ENCODE assay signal across 8 mouse cellular contexts in the genomic region with DNA sequence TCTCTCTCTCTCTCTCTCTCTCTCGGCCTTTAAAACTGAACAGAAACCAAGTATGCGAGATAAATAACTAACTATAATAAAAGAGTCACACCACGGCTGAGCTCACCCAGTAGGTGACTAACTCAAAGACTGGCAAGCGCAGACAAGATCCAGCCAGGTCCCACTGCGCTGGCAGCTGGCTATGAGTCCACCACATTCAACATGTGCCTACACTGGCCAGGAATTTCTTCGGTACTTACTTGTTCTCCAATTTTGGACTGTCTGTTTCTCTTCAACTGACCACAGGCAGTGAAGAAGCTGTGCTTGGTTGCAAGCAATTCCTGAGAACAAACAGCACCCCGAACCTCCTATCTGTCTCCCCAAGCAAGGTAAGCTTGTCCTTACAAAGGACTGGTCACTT. TPM values are rescaled to one million over a fixed set of nuclear protein-coding genes. Genes with fewer than 3 reads are reported as not detected.
A peak's percentile ranks its signal among the peaks of the same experiment; 100 is the strongest.
DNase-seq lines count a peak whose midpoint lies in the region; ATAC-seq lines count a peak whose summit lies in the region.

No protein-coding gene starts in this region.

- H3K27ac ChIP-seq in neural tube, embryonic 11.5 days (ENCODE audit: low read depth, low read length) = no peak overlapping the region
- peak overlapping the region; percentile 48; the same call in 1 of the 2 replicates for H3K27ac ChIP-seq in forebrain, embryonic 12.5 days
- peak overlapping the region; percentile 71 for H3K27ac ChIP-seq in intestine, embryonic 16.5 days (ENCODE audit: low read length)
- H3K27ac ChIP-seq in midbrain, embryonic 10.5 days (replicated peaks) = no peak overlapping the region

- 76% methylated on average over 7 of the region's 7 CpGs for WGBS in neural tube, embryonic 11.5 days
- WGBS in forebrain, embryonic 12.5 days = 70% methylated on average over 7 of the region's 7 CpGs
- WGBS in intestine, embryonic 16.5 days = 34% methylated on average over 7 of the region's 7 CpGs
- WGBS in midbrain, embryonic 10.5 days = 84% methylated on average over 7 of the region's 7 CpGs

- no peaks in the 10 kb centered on the region for H3K27me3 ChIP-seq in neural tube, embryonic 11.5 days (ENCODE audit: control insufficient read depth, insufficient read depth, low read length)
- H3K27me3 ChIP-seq in forebrain, embryonic 12.5 days = no peaks in the 10 kb centered on the region
- no peaks in the 10 kb centered on the region for H3K27me3 ChIP-seq in intestine, embryonic 16.5 days (replicated peaks; ENCODE audit: control insufficient read depth, insufficient read depth, low read length)
- H3K27me3 ChIP-seq in midbrain, embryonic 10.5 days (ENCODE audit: low read depth, poor library complexity, severe bottlenecking) = no peaks in the 10 kb centered on the region

- peak overlapping the region; percentile 73 for H3K9ac ChIP-seq in neural tube, embryonic 11.5 days (ENCODE audit: low read length)
- H3K9ac ChIP-seq in forebrain, embryonic 12.5 days = peak overlapping the region; percentile 96
- H3K9ac ChIP-seq in intestine, embryonic 16.5 days (ENCODE audit: low read depth, low read length) = peak overlapping the region; percentile 93

- no peak for DNase-seq in neural tube, embryonic 11.5 days (ENCODE audit: low spot score)
- no peak for DNase-seq in neural tube, embryonic 10.5 days (ENCODE audit: extremely low spot score, low spot score)
- no peak for DNase-seq in midbrain, embryonic 10.5 days (ENCODE audit: low spot score)
- DNase-seq in left cerebral cortex, adult 9 months (ENCODE audit: low spot score in 2 of 2) = no peak
- no peak for DNase-seq in spleen, postnatal 10 days (ENCODE audit: low spot score in 2 of 2)
- no peak for DNase-seq in ovary, adult 18-20 months (ENCODE audit: low spot score)

- H3K36me3 ChIP-seq in neural tube, embryonic 11.5 days (ENCODE audit: control insufficient read depth, insufficient read depth, low read length) = peaks cover 12% of the 10 kb centered on the region; the same call in 1 of the 2 replicates
- H3K36me3 ChIP-seq in forebrain, embryonic 12.5 days (replicated peaks) = peaks cover 36% of the 10 kb centered on the region
- H3K36me3 ChIP-seq in intestine, embryonic 16.5 days (ENCODE audit: control insufficient read depth, insufficient read depth, low read length) = peaks cover 5% of the 10 kb centered on the region; the same call in 1 of the 2 replicates
- H3K36me3 ChIP-seq in midbrain, embryonic 10.5 days = peaks cover 48% of the 10 kb centered on the region

- H3K4me3 ChIP-seq in neural tube, embryonic 11.5 days (ENCODE audit: low read depth, low read length) = peak overlapping the region; percentile 95
- peak overlapping the region; percentile 92 for H3K4me3 ChIP-seq in forebrain, embryonic 12.5 days (replicated peaks)
- peak overlapping the region; percentile 93 for H3K4me3 ChIP-seq in intestine, embryonic 16.5 days (ENCODE audit: low read length)
- H3K4me3 ChIP-seq in midbrain, embryonic 10.5 days = peak overlapping the region; percentile 95

- ATAC-seq in neural tube, embryonic 11.5 days (ENCODE audit: insufficient read depth, low FRiP score, low TSS enrichment) = no peak
- ATAC-seq in forebrain, embryonic 12.5 days (ENCODE audit: low FRiP score) = no peak
- no peak for ATAC-seq in intestine, embryonic 16.5 days

- peaks cover 16% of the 10 kb centered on the region; the same call in 1 of the 2 replicates for H3K4me1 ChIP-seq in neural tube, embryonic 11.5 days (ENCODE audit: control insufficient read depth, insufficient read depth, low read length)
- H3K4me1 ChIP-seq in forebrain, embryonic 12.5 days = peaks cover 30% of the 10 kb centered on the region
- H3K4me1 ChIP-seq in intestine, embryonic 16.5 days (ENCODE audit: control insufficient read depth, insufficient read depth, low read length) = peaks cover 25% of the 10 kb centered on the region
- peaks cover 36% of the 10 kb centered on the region for H3K4me1 ChIP-seq in midbrain, embryonic 10.5 days

- peak overlapping the region; percentile 80 for H3K4me2 ChIP-seq in neural tube, embryonic 11.5 days (ENCODE audit: low read depth)
- H3K4me2 ChIP-seq in forebrain, embryonic 12.5 days = peak overlapping the region; percentile 80
- H3K4me2 ChIP-seq in intestine, embryonic 16.5 days (ENCODE audit: low read depth, low read length) = peak overlapping the region; percentile 88

- H3K9me3 ChIP-seq in neural tube, embryonic 11.5 days (ENCODE audit: control insufficient read depth, low read length) = no peaks in the 10 kb centered on the region
- no peaks in the 10 kb centered on the region for H3K9me3 ChIP-seq in forebrain, embryonic 12.5 days
- no peaks in the 10 kb centered on the region for H3K9me3 ChIP-seq in intestine, embryonic 16.5 days (ENCODE audit: control insufficient read depth, low read length)
- H3K9me3 ChIP-seq in midbrain, embryonic 10.5 days (replicated peaks) = no peaks in the 10 kb centered on the region

RNA-seq across cellular contexts. Expression of a gene that starts 2.1 kb away (rescaled TPM):
- 109 TPM in 2 replicates for polyA plus RNA-seq in neural tube, embryonic 11.5 days (2014; fragmentation: Nextera tagmentation; extraction: Ambion mirVana)
- 137 and 145 TPM in 2 replicates for polyA plus RNA-seq in forebrain, embryonic 12.5 days (2016; fragmentation: Nextera tagmentation; extraction: Ambion mirVana)
- polyA plus RNA-seq in intestine, embryonic 16.5 days (2015; fragmentation: Nextera tagmentation; extraction: Ambion mirVana) = 68.9 and 73.5 TPM in 2 replicates
- polyA plus RNA-seq in midbrain, embryonic 10.5 days (2016; fragmentation: Nextera tagmentation; extraction: Ambion mirVana) = 99.9 and 103 TPM in 2 replicates

Comparison
In these comparisons a context has a peak if more than half of its experiments do, and no peak if none do; other contexts are left out.
1. H3K27ac ChIP-seq: peak in forebrain, embryonic 12.5 days (single experiment) and intestine, embryonic 16.5 days (single experiment); none in neural tube, embryonic 11.5 days (single experiment) and midbrain, embryonic 10.5 days (single experiment).
2. Peak in every context shown above with its lines, with median percentiles within 50 percentile points of each other: H3K4me2 ChIP-seq, H3K4me3 ChIP-seq and H3K9ac ChIP-seq.